Mouse (Mus musculus) C2C12 (cell line): ENCODE data around the gene Fam227a. TPM values are rescaled to one million over a fixed set of nuclear protein-coding genes. Genes with fewer than 3 reads are reported as not detected.

Experiments used
- H3K27me3 ChIP-seq: one replicate; pipeline ENCODE4 v1.6.1; 2011; ENCODE audit not compliant: control insufficient read depth, insufficient read depth, insufficient read length
- H3K36me3 ChIP-seq: one replicate; pipeline ENCODE4 v1.6.1; 2011; ENCODE audit not compliant: control insufficient read depth, insufficient read depth
- H3K4me3 ChIP-seq: one replicate; pipeline ENCODE4 v1.5.1; 2011; ENCODE audit warnings: mild to moderate bottlenecking, control low read depth; ENCODE audit not compliant: poor library complexity, insufficient read depth, severe bottlenecking
- H3K79me2 ChIP-seq: one replicate; pipeline ENCODE4 v1.6.1; 2011; ENCODE audit not compliant: control insufficient read depth, insufficient read depth
- H3K79me3 ChIP-seq: one replicate; pipeline ENCODE4 v1.6.1; 2011; ENCODE audit warnings: low read depth, control low read depth
- H3ac ChIP-seq: one replicate; pipeline ENCODE3; 2011; ENCODE audit warnings: low read depth; ENCODE audit not compliant: control insufficient read depth, insufficient read length
- CEBPB ChIP-seq: IDR thresholded peaks from one replicate; pipeline ENCODE4 v1.6.1; 2011; ENCODE audit warnings: low read depth, mild to moderate bottlenecking, control low read depth, moderate library complexity
- CTCF ChIP-seq: IDR thresholded peaks from one replicate; pipeline ENCODE4 v1.5.1; 2011; ENCODE audit not compliant: control insufficient read depth, insufficient read depth, insufficient read length
- FOSL1 ChIP-seq: IDR thresholded peaks from one replicate; pipeline ENCODE4 v1.8.0; 2011; ENCODE audit warnings: mild to moderate bottlenecking, low read length; ENCODE audit not compliant: poor library complexity, insufficient read depth, severe bottlenecking
- MAX ChIP-seq: IDR thresholded peaks from one replicate; pipeline ENCODE4 v1.6.1; 2011; ENCODE audit warnings: mild to moderate bottlenecking, control low read depth
- MYOD1 ChIP-seq: IDR thresholded peaks from one replicate; pipeline ENCODE4 v1.6.1; 2011; ENCODE audit warnings: low read depth; ENCODE audit not compliant: control insufficient read depth, insufficient read length
- MYOG ChIP-seq: IDR thresholded peaks from one replicate; pipeline ENCODE4 v1.6.1; 2011; ENCODE audit not compliant: control insufficient read depth, insufficient read length; ENCODE audit errors: extremely low read depth
- USF1 ChIP-seq: IDR thresholded peaks from one replicate; pipeline ENCODE4 v1.6.1; 2011; ENCODE audit warnings: low read depth, mild to moderate bottlenecking, control low read depth, moderate library complexity
- polyA plus RNA-seq: library from polyadenylated mRNA; unstranded; fragments of >200 nt; fragmentation: generic; extraction: Trizol; gene quantifications from one replicate; pipeline ENCODE4 v1.2.1, GENCODE M21; 2012; ENCODE audit warnings: missing spikeins

The Fam227a gene
- polyA plus RNA-seq, 1 experiment: 0.27 TPM

GRCm38 (mm10) chr15:79648130-79648529 lies 10.6 kb downstream of the Fam227a start:
- H3K79me3 ChIP-seq: no peaks in the 10 kb centered on the region
- H3K36me3 ChIP-seq: no peaks in the 10 kb centered on the region
- no peaks in the 10 kb centered on the region for H3K27me3 ChIP-seq
- H3K79me2 ChIP-seq: no peaks in the 10 kb centered on the region
- H3ac ChIP-seq: no peak overlapping the region
- TF ChIP-seq CTCF: no peak
- TF ChIP-seq FOSL1: no peak
- no peak for TF ChIP-seq MYOD1
- no peak for TF ChIP-seq CEBPB
- TF ChIP-seq MAX: no peak
- TF ChIP-seq USF1: no peak
- no peak for TF ChIP-seq MYOG
- no peak overlapping the region for H3K4me3 ChIP-seq

DNA sequence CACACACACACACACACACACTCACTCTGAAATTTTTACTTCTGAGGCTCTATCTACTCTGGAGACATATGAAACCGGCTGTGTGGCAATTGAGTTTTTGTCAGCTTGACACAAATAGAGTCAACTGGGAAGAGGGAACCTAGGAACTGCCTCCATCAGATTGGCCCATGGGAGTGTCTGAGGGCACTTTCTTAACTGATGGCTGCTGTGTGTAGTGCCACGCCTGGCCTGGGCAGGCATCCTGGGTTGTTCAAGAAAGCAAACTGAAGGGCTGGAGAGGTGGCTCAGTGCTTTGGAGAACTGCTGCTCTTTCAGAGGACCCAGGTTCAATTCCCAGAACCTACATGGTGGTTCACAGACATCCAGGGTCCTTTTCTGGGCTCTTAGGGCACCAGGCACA lies 13.3 kb downstream of the Fam227a start:
- Histone ChIP-seq H3ac (no peak overlapping the region), H3K4me3 (no peak overlapping the region), H3K79me3 (no peaks in the 10 kb centered on the region), H3K36me3 (no peaks in the 10 kb centered on the region), H3K79me2 (no peaks in the 10 kb centered on the region), H3K27me3 (no peaks in the 10 kb centered on the region)
- TF ChIP-seq CEBPB: no peak
- TF ChIP-seq CTCF: no peak
- no peak for TF ChIP-seq USF1
- TF ChIP-seq MYOG: no peak
- no peak for TF ChIP-seq MYOD1
- no peak for TF ChIP-seq FOSL1
- TF ChIP-seq MAX: no peak

GRCm38 (mm10) chr15:79641135-79641817 lies 17.5 kb downstream of the Fam227a start:
- no peaks in the 10 kb centered on the region for H3K36me3 ChIP-seq
- no peaks in the 10 kb centered on the region for H3K79me2 ChIP-seq
- TF ChIP-seq MYOD1 (no peak), FOSL1 (no peak), MAX (no peak), MYOG (no peak), CTCF (no peak)
- H3K27me3 ChIP-seq: peaks cover 3% of the 10 kb centered on the region
- H3K79me3 ChIP-seq: no peaks in the 10 kb centered on the region
- H3K4me3 ChIP-seq: no peak overlapping the region
- no peak overlapping the region for H3ac ChIP-seq

DNA sequence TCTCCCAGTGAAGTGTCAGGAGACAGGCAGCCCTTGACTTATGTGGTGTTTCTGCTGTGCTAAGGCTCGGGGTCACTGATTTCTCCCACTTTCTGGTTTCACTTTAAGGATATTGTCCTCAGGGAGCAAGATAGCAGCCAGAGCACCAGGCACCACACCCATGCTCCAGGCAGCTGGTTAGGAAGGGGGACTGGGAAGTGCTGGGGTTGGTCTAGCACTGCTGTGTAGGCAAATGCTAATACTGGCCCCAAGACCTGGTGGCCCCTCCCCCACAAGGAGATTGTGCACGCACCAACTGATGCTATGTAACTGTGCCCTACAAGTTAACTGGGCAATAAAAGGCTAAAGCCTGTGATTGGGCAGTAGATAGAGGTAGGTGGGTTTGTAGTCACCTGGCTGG lies 28.3 kb downstream of the Fam227a start:
- no peak for TF ChIP-seq MYOD1
- no peak for TF ChIP-seq CEBPB
- no peak for TF ChIP-seq FOSL1
- TF ChIP-seq USF1: no peak
- no peak for TF ChIP-seq MAX
- no peak for TF ChIP-seq CTCF
- TF ChIP-seq MYOG: no peak
- H3K79me3 ChIP-seq: no peaks in the 10 kb centered on the region
- H3K27me3 ChIP-seq: peaks cover 3% of the 10 kb centered on the region
- no peaks in the 10 kb centered on the region for H3K79me2 ChIP-seq
- H3K36me3 ChIP-seq: no peaks in the 10 kb centered on the region
- H3K4me3 ChIP-seq: no peak overlapping the region
- no peak overlapping the region for H3ac ChIP-seq

DNA sequence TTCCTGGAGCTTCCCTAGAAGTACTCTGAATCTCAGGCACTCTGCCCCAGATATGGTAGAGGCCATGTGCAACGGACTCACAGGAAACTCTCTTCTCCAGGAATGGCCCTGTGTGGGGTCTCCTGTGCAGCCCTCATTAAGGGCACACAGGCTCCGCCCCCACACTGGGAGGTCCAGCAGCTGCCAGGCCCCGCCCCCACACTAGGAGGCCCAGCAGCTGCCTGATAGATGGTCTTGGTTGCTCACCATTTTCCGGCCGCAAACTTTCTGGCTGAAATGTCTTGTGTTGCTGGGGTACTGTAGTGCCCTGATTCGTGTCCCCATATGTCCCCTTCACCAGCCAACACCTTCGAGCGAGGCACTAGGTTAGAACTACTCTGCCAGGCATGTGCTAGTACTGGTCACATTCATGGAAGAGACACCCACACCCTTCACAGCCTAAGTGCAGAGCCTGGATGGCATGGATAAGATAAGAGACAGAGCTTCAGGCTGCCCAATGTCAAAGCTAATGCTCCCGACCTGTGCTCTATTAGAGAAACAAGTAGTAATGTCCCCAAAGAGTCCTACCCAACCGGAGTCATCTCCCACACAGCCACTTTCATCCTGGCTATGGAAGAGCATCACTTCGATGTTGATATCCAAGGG lies 38.9 kb downstream of the Fam227a start:
- H3K36me3 ChIP-seq: no peaks in the 10 kb centered on the region
- H3K79me2 ChIP-seq: no peaks in the 10 kb centered on the region
- H3K4me3 ChIP-seq: no peak overlapping the region
- peaks cover 24% of the 10 kb centered on the region for H3K27me3 ChIP-seq
- H3ac ChIP-seq: no peak overlapping the region
- no peaks in the 10 kb centered on the region for H3K79me3 ChIP-seq
- TF ChIP-seq MAX (no peak), FOSL1 (no peak), USF1 (no peak), CTCF (no peak), CEBPB (no peak), MYOD1 (no peak), MYOG (no peak)

DNA sequence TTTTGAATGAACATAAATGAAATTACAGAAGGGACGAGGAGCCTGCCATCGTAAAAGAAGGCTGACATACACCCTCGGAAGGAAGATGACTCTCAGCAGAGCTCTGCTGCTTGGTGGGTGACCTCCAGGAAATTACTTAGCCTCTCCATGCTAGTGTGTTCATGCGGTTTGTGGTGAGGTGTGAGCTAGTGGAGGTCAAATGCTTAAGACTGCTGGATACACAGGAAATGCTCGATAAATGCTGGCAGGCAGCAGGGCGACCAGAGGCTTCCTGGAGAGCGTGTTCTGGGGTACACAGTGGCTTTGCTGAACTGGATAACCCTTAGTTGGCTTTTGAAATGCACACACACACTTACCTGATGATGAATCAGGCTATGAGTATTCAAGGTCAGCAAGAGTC lies 40.3 kb downstream of the Fam227a start:
- TF ChIP-seq CTCF (no peak), MAX (no peak), MYOG (no peak), MYOD1 (no peak), FOSL1 (no peak), USF1 (no peak), CEBPB (no peak)
- Histone ChIP-seq H3K79me2 (no peaks in the 10 kb centered on the region), H3ac (no peak overlapping the region), H3K79me3 (no peaks in the 10 kb centered on the region), H3K36me3 (no peaks in the 10 kb centered on the region), H3K27me3 (peaks cover 20% of the 10 kb centered on the region), H3K4me3 (no peak overlapping the region)
